Mouse (Mus musculus): Measurements from ENCODE around the gene Gm4513. TPM values are rescaled to one million over a fixed set of nuclear protein-coding genes. Genes with fewer than 3 reads are reported as not detected.

The Gm4513 gene
- total RNA-seq (2023) = not detected

GRCm38 (mm10) chr7:20598921-20599320, at the start of gene Gm4513:
Gene Gm4513, minus strand, starts transcription at chr7:20599021.

GRCm38 (mm10) chr7:20576141-20576540, 22.7 kb downstream of the Gm4513 start, which contains the start of gene Gm4141:
Gene Gm4141, minus strand, starts transcription at chr7:20576241.

GRCm38 (mm10) chr7:20545657-20546056, 53.2 kb downstream of the Gm4513 start, which contains the start of gene Gm5726:
Gene Gm5726, minus strand, starts transcription at chr7:20545757.

Other genes with a start within 250 kb of the Gm4513 start
- not detected for gene Gm5728, start 223.6 kb downstream of the Gm4513 start, total RNA-seq (2023)
- gene Vmn1r100, start 181.1 kb downstream of the Gm4513 start, total RNA-seq (2023) = not detected
- gene Vmn1r101, start 156.4 kb downstream of the Gm4513 start, total RNA-seq (2023) = not detected
- not detected for gene Gm10670, start 124.1 kb downstream of the Gm4513 start, total RNA-seq (2023)
- not detected for gene Vmn1r103, start 88.5 kb downstream of the Gm4513 start, total RNA-seq (2023)
- not detected for gene Vmn1r104, start 65.2 kb downstream of the Gm4513 start, total RNA-seq (2023)
- not detected for gene Gm5726, start 53.3 kb downstream of the Gm4513 start, total RNA-seq (2023)
- not detected for gene Gm4141, start 22.8 kb downstream of the Gm4513 start, total RNA-seq (2023)
- gene Vmn1r107, start 69.9 kb upstream of the Gm4513 start, total RNA-seq (2023) = not detected
- gene Vmn1r111, start 104.2 kb upstream of the Gm4513 start, total RNA-seq (2023) = not detected
- gene Gm10668, start 131.6 kb upstream of the Gm4513 start, total RNA-seq (2023) = not detected
- not detected for gene Vmn1r112, start 172.2 kb upstream of the Gm4513 start, total RNA-seq (2023)
- not detected for gene Vmn1r113, start 188.3 kb upstream of the Gm4513 start, total RNA-seq (2023)
- gene Vmn1r114, start 213.2 kb upstream of the Gm4513 start, total RNA-seq (2023) = not detected
- gene Vmn1r115, start 246.0 kb upstream of the Gm4513 start, total RNA-seq (2023) = not detected

Measured in T-cell, adult 66 days (primary cell).